Mouse (Mus musculus): ENCODE results near the gene Lemd2. TPM values are rescaled to one million over a fixed set of nuclear protein-coding genes. Genes with fewer than 3 reads are reported as not detected.

Lemd2 gene
- 70.0 TPM for total RNA-seq (2023)

GRCm38 (mm10) chr17:27204075-27204909, at the start of gene Lemd2:
Gene Lemd2 (minus strand): TSS chr17:27204469.

GRCm38 (mm10) chr17:27167545-27167944, 36.7 kb downstream of the Lemd2 start, which contains the start of gene Ip6k3:
Gene Ip6k3 (minus strand): TSS chr17:27167795.

Other genes with a start within 250 kb of the Lemd2 start
- gene Zbtb9, start 231.3 kb downstream of the Lemd2 start, total RNA-seq (2023): 19.6 TPM
- gene Bak1, start 175.5 kb downstream of the Lemd2 start, total RNA-seq (2023): 27.3 TPM
- gene Itpr3, start 147.2 kb downstream of the Lemd2 start, total RNA-seq (2023): 104 TPM
- 33.8 TPM for gene Uqcc2, start 70.6 kb downstream of the Lemd2 start, total RNA-seq (2023)
- not detected for gene Ip6k3, start 36.7 kb downstream of the Lemd2 start, total RNA-seq (2023)

Measured in CD4-positive naive resting alpha-beta T cell, adult 76 days (primary cell).